Comparison of ENCODE assay signal across 17 mouse cellular contexts in genomic region chr17:27874510-27874909, GRCm38 (mm10). TPM values are rescaled to one million over a fixed set of nuclear protein-coding genes. Genes with fewer than 3 reads are reported as not detected.
DNase-seq lines count a peak whose midpoint lies in the region; ATAC-seq lines count a peak whose summit lies in the region.
"Had no signal": no experiment of that assay in that cellular context is flagged by ENCODE, and none has a peak within 500 bp of the region (broad histone marks: within the 10 kb centered on the region; RNA-seq: fewer than 3 reads in every experiment).

No protein-coding gene starts in this region.

- DNase-seq in heart, postnatal 36 days: no peak
- peak; percentile 63 for DNase-seq in liver
- no peak for DNase-seq in MN1 (ENCODE audit: low spot score)
- no peak for DNase-seq in cerebellum, adult 8-10 months
- no peak for DNase-seq in layer of hippocampus, postnatal 10 days (ENCODE audit: low spot score in 2 of 2)
- DNase-seq: cerebellum, postnatal 10 days; lung, embryonic 14.5 days had no signal

- H3K27me3 ChIP-seq in heart, embryonic 16.5 days (ENCODE audit: control insufficient read depth, insufficient read depth, low read length): no peaks in the 10 kb centered on the region

- no peak overlapping the region for H3K4me2 ChIP-seq in heart, embryonic 16.5 days (ENCODE audit: low read depth, low read length)
- H3K4me2 ChIP-seq: lung, embryonic 14.5 days had no signal

- WGBS in heart, embryonic 16.5 days: 39% methylated on average over 5 of the region's 5 CpGs

- H3K4me1 ChIP-seq in heart, embryonic 16.5 days (ENCODE audit: control insufficient read depth, insufficient read depth, low read length): peaks cover 5% of the 10 kb centered on the region
- H3K4me1 ChIP-seq: hindbrain, embryonic 10.5 days had no signal

- H3K9me3 ChIP-seq in heart, embryonic 16.5 days (replicated peaks; ENCODE audit: control insufficient read depth, low read length): no peaks in the 10 kb centered on the region
- H3K9me3 ChIP-seq: heart, embryonic 10.5 days; hindbrain, embryonic 10.5 days had no signal

- no peak for ATAC-seq in heart, embryonic 16.5 days (replicated peaks; ENCODE audit: extremely low read depth, insufficient read depth, low FRiP score)
- ATAC-seq in common myeloid progenitor, adult 5-6 weeks (replicated peaks; ENCODE audit: low read depth, poor library complexity, severe bottlenecking): peak; percentile 52; the same call in 1 of the 2 replicates
- ATAC-seq in megakaryocyte progenitor cell, adult 5-6 weeks (replicated peaks; ENCODE audit: poor library complexity): peak; percentile 72
- ATAC-seq: inflammation-experienced regulatory T-cells, adult 6 months; midbrain, embryonic 16.5 days had no signal

- H3K4me3 ChIP-seq in heart, embryonic 16.5 days (ENCODE audit: low read length): no peak overlapping the region
- H3K4me3 ChIP-seq: heart, embryonic 10.5 days; hindbrain, embryonic 10.5 days; layer of hippocampus, adult 2 months had no signal

- H3K9ac ChIP-seq in heart, embryonic 16.5 days (ENCODE audit: low read length): peak overlapping the region; percentile 23; the same call in 1 of the 2 replicates
- H3K9ac ChIP-seq: lung, embryonic 14.5 days had no signal

- intact Hi-C loops in heart, postnatal 36 days (cut with DNase I): no loop called here

- H3K27ac ChIP-seq in heart, embryonic 16.5 days (ENCODE audit: low read length): no peak overlapping the region
- H3K27ac ChIP-seq: hindbrain, embryonic 10.5 days; kidney, postnatal 0 days; layer of hippocampus, adult 2 months; macrophage had no signal

- peaks cover 3% of the 10 kb centered on the region; the same call in 1 of the 2 replicates for H3K36me3 ChIP-seq in heart, embryonic 16.5 days (ENCODE audit: control insufficient read depth, insufficient read depth)

RNA-seq across cellular contexts. Expression of gene Uhrf1bp1, which starts 18.3 kb away (rescaled TPM):
- 2.4 and 3.0 TPM in 2 replicates for polyA plus RNA-seq in heart, embryonic 16.5 days (2015; fragmentation: Nextera tagmentation; extraction: Ambion mirVana)
- total RNA-seq in heart, postnatal 36 days (2021): 10 to 100 TPM; 17.1 to 17.9 TPM
- 10.5 and 13.1 TPM in 2 replicates for total RNA-seq in common myeloid progenitor, adult 5-6 weeks (2017)
- 6.0 and 8.1 TPM in 2 replicates for total RNA-seq in megakaryocyte progenitor cell, adult 5-6 weeks (2015)
- total RNA-seq in megakaryocyte progenitor cell, adult 5-6 weeks (2017): 8.4 and 9.3 TPM in 2 replicates
- total RNA-seq in layer of hippocampus, postnatal 10 days (2021): 10 to 100 TPM; 19.5 to 22.7 TPM

RNA-seq across cellular contexts. Expression of gene Anks1, which starts 34.6 kb away (rescaled TPM):
- polyA plus RNA-seq in heart, embryonic 16.5 days (2015; fragmentation: Nextera tagmentation; extraction: Ambion mirVana): 11.4 and 13.0 TPM in 2 replicates
- 10 to 100 TPM; 54.3 to 54.6 TPM for total RNA-seq in heart, postnatal 36 days (2021)
- 28.7 and 40.5 TPM in 2 replicates for total RNA-seq in common myeloid progenitor, adult 5-6 weeks (2017)
- 29.5 and 34.7 TPM in 2 replicates for total RNA-seq in megakaryocyte progenitor cell, adult 5-6 weeks (2015)
- total RNA-seq in megakaryocyte progenitor cell, adult 5-6 weeks (2017): 29.0 and 34.3 TPM in 2 replicates
- 10 to 100 TPM; 40.2 to 46.0 TPM for total RNA-seq in layer of hippocampus, postnatal 10 days (2021)

RNA-seq across cellular contexts. Expression of gene Taf11, which starts 35.1 kb away (rescaled TPM):
- 44.5 and 49.9 TPM in 2 replicates for polyA plus RNA-seq in heart, embryonic 16.5 days (2015; fragmentation: Nextera tagmentation; extraction: Ambion mirVana)
- 10 to 100 TPM; 22.6 to 23.7 TPM for total RNA-seq in heart, postnatal 36 days (2021)
- total RNA-seq in common myeloid progenitor, adult 5-6 weeks (2017): 29.2 and 35.7 TPM in 2 replicates
- total RNA-seq in megakaryocyte progenitor cell, adult 5-6 weeks (2015): 60.7 and 61.8 TPM in 2 replicates
- total RNA-seq in megakaryocyte progenitor cell, adult 5-6 weeks (2017): 29.6 and 30.4 TPM in 2 replicates
- 10 to 100 TPM; 31.0 to 31.1 TPM for total RNA-seq in layer of hippocampus, postnatal 10 days (2021)

RNA-seq across cellular contexts. Expression of gene Snrpc, which starts 36.6 kb away (rescaled TPM):
- 186 and 189 TPM in 2 replicates for polyA plus RNA-seq in heart, embryonic 16.5 days (2015; fragmentation: Nextera tagmentation; extraction: Ambion mirVana)
- 10 to 100 TPM; 56.8 to 57.4 TPM for total RNA-seq in heart, postnatal 36 days (2021)
- total RNA-seq in common myeloid progenitor, adult 5-6 weeks (2017): 116 and 132 TPM in 2 replicates
- total RNA-seq in megakaryocyte progenitor cell, adult 5-6 weeks (2015): 147 and 154 TPM in 2 replicates
- total RNA-seq in megakaryocyte progenitor cell, adult 5-6 weeks (2017): 128 and 132 TPM in 2 replicates
- total RNA-seq in layer of hippocampus, postnatal 10 days (2021): 10 to 100 TPM; 77.2 to 83.4 TPM

RNA-seq across cellular contexts. Expression of gene D17Wsu92e, which starts 54.1 kb away (rescaled TPM):
- polyA plus RNA-seq in heart, embryonic 16.5 days (2015; fragmentation: Nextera tagmentation; extraction: Ambion mirVana): 15.4 and 16.0 TPM in 2 replicates
- total RNA-seq in heart, postnatal 36 days (2021): 100 to 1,000 TPM; 135 to 140 TPM
- 59.1 and 69.4 TPM in 2 replicates for total RNA-seq in common myeloid progenitor, adult 5-6 weeks (2017)
- 27.6 and 32.4 TPM in 2 replicates for total RNA-seq in megakaryocyte progenitor cell, adult 5-6 weeks (2015)
- total RNA-seq in megakaryocyte progenitor cell, adult 5-6 weeks (2017): 46.4 and 57.5 TPM in 2 replicates
- 100 to 1,000 TPM in 1 of 2 experiments, 10 to 100 TPM in 1; 99.8 to 105 TPM for total RNA-seq in layer of hippocampus, postnatal 10 days (2021)
